Mouse (Mus musculus) left cerebral cortex, postnatal 14 days (tissue): ENCODE measurements around the gene Epha2. TPM values are rescaled to one million over a fixed set of nuclear protein-coding genes. Genes with fewer than 3 reads are reported as not detected.

ENCODE experiments used
- DNase-seq, 2 experiments: peaks; one replicate each; pipeline ENCODE4 v3.0.0; 2021 to 2022; ENCODE audit warnings: low spot score in 2 of 2, mixed read lengths in 1 of 2
- intact Hi-C: fragments of 180-260 bp; cut with DNase I; formaldehyde crosslinking; loops from one replicate; pipeline ENCODE4 v1.15.1; 2025
- total RNA-seq, 2 experiments: library from RNA; stranded (reverse); gene quantifications; 2 replicates each; pipeline ENCODE4 v1.2.3; 2021

Gene Epha2
- total RNA-seq, 2 experiments from 2014 or later, result 2.2 to 2.7 TPM

DNA sequence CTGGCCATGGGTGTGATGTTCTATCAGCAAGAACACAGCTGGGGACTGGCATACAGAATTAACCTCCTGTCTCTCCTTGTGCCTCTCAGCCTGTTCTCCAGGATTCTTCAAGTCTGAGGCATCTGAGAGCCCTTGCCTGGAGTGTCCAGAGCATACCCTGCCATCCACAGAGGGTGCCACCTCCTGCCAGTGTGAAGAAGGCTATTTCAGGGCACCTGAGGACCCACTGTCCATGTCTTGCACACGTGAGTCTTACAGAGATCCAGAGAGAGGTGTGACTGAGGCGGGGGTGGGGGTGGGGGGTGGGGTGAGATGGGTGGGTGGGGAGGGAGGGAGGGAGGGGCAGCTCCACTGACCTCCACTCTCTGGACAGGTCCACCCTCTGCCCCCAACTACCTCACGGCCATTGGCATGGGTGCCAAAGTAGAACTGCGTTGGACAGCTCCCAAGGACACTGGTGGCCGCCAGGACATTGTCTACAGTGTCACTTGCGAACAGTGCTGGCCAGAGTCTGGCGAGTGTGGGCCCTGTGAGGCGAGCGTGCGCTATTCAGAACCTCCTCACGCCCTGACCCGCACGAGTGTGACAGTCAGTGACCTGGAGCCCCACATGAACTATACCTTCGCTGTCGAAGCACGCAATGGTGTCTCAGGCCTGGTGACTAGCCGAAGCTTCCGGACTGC, 15.6 kb downstream of the Epha2 start:
- intact Hi-C loops, result no loop called here
- no peak for DNase-seq

DNA sequence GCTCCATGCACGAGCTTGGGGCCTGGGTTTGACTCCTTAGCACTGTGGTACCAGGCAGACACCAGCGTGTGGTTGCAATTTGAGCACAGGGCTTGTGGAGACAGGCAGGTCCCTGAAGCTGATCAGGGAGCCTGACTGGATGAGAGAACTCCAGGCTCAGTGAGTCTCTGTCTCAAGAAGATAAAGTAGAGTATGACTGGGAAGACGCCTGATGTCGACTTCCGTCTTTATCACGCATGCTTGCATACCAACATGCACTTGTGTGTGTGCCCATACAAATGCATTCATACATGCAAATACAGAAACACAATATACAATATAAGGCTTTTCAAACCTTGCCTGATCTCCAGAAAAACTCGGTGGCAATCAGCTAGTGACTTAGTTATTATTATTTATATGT, 16.9 kb downstream of the Epha2 start:
- no peak for DNase-seq
- intact Hi-C loops, result no loop called here

DNA sequence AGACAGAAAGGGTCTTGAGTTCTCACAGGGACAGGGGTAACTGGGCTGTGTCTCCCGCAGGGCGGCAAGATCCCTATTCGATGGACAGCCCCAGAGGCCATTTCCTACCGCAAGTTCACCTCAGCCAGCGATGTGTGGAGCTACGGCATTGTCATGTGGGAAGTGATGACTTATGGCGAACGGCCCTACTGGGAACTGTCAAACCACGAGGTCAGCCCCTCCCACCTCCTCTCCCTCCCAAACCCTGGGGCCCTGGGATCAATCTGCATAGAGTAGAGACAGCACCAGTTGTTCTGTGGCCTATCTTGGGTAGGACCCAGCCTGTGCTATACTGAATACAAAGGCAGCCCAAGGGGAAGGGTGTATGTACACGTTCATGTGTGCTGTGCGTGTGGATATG, 21.5 kb downstream of the Epha2 start:
- intact Hi-C loops, result no loop called here
- DNase-seq, result no peak

DNA sequence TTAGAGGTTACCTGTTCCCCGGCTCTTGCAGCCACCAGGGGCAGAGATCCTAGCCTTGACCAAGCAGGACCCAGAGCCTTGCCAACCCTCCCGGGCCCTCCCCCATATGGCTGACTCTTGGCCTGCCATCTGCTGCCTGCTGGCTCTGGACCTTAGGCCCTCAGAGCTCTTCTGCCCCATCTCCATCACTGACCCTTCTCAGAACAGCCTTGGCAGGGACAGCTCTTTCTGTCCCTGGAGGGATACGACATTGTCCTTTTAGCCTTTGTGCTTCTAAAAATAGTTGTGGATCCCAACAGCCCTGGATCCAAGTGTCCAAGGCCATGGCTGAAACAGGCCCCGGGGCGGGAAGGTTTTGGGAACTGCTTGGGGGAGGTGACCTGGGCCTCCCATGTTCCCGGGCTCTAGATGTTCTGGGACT, 23.7 kb downstream of the Epha2 start:
- no peak for DNase-seq
- intact Hi-C loops, result no loop called here

DNA sequence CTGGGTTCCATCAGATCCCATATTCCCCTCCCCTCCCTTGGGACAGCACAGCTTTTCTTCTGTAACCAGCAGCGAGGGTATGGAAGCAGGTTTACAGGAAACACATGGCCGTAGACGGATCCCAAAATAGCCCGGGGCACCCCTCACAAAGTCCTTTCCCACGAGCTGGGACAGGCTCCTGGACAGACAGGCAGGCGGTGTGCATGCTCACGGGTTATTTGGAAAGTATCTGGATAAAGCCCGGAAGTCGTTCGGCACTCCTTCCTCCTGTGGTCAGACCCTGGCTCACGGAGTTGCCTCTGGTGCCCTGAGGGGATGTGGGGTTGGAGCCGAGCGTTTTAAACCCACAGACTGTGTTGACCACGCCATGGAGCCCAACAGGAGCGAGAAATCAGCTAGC, 24.6 kb downstream of the Epha2 start:
- intact Hi-C loops, result no loop called here
- no peak for DNase-seq

DNA sequence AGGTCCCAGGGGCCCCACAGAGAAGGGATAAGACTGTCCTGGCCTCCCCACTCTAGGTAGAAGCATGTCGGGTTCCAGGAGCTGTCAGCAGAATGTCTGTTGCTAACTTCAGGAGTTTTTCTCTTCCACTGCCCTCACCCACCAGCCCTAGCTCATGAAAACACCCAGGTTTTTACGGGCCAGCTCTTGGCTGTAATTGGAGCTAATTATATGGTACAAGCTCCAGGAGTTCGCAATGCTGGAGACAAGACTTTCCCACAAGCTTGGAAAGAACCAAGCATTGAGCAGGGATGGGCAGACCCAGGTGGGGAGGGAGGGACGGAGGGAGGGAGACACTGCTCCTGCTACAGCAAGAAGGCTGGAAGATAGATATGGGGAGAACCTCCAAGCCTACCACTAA, 26.0 kb downstream of the Epha2 start:
- intact Hi-C loops, result no loop called here
- DNase-seq, result no peak

DNA sequence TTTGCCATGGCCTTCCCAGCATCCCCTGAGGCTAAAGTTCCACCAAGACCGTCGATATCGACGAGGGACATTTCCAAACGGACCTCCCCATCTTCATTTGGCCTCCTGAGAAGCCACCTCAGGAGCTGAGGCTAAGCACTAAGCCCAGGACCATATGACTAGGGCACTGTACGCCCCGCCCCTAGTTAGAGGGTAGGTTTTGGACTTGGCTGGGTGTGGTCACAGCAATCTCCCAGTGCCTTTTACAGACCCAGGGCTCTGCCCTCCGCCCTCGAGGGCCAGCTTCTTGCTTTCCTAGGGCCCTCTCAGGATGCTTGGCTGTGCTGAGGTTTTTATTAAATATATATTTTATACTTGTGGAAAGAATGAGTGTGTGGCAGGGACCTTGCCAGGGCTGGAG, 27.7 kb downstream of the Epha2 start:
- no peak for DNase-seq
- intact Hi-C loops, result no loop called here

DNA sequence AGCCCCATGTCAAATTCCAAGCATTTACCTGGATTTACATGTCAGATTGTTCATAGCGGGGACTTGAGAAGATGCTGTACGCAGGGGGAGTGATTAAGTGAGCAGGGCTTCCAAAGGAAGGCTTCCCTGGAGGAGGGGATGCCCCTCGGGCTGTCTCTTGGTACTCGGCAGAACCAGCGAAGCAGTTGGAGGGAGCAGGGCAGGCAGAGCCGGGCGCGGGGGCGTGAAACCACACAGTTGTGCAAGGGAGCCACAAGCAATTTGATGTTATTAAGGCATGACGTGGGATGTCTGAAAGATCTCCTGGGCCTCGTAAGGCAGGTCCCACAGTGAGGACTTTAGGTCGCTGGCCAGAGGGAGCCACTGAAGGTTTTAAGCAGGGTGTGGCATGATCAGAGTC, 28.9 kb downstream of the Epha2 start:
- intact Hi-C loops, result no loop called here
- no peak for DNase-seq

DNA sequence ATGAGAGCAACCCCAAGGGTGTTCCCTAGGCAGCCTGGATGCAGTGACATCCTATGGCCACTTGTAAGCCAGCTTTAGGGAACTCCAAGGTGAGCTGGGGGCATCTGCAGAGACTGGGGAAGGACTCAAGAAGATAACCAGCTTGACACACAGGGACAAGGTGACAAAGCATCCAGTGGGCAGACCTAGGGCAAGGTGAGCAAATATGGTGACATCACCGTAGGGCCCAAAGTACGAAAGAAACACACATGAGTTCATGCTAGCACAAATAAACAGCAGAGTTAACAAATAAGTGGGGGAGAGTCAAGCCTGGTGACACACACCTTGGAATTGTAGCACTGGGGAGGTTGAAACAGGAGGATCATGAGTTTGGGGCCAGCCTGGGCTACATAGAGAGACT, 30.4 kb downstream of the Epha2 start:
- intact Hi-C loops, result no loop called here
- no peak for DNase-seq

DNA sequence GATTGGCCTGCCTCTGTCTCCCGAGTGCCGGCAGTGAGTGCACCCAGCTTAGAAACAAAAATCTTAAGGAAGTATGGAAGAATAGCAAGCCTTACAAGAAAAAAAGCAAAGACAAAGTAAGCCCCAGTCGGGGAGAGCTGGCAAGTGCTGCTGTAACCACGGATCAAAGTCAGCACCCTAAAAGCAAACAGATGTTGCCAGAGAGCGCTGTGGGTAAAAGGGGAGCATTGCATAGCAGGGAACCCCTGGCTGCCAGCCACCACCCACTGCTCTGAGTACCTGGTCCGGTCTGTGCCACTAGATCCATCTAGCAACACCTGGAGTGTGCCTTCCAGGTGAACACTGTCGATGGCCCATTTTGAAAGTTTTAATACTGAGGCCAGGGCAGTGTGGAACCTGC, 31.2 kb downstream of the Epha2 start:
- no peak for DNase-seq
- intact Hi-C loops, result no loop called here

DNA sequence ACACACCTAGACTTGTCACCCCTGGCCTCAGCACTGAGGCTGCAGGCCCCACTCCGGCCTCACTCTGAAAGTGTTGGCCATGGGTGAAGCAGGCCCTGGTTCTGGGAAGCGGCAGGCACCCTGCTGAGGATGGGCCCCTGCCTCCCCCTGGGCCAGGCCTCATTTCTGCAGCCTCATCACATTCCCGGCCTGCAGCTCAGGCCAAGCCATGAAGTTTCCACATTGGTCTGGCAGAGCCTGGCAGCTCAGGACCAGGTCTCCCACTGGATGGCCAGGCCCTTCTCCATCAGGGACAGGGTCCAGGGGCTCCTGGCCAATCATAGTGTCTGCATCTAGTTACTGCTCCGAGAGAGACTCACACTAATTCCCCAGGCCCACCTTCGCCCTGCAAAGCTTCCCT, 33.7 kb downstream of the Epha2 start:
- intact Hi-C loops, result no loop called here
- no peak for DNase-seq

DNA sequence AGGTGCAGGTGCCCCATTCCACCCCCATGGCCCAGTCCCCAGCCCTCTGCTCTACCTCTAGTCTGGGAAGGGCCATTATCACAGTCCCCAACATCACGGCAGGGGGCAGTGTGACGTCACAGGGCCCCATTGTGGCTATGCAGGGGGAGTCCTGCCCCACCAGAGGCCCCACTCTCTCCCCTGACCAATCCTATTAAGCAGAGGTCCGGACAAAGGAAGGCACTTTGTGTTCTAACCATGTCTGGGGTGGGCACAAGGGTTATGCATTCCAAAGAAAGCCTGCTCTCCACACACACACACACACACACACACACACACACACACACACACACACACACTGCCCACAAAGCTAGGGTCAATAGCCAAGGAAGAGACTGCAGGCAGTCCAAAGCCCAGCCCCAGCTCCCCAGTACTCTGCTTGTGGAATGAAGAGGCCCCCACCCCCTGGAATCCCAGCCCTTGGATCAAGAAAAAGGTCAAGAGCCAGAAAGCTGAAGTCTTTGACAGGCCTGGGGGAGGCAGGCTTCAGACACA, 34.3 kb downstream of the Epha2 start:
- DNase-seq, result no peak
- intact Hi-C loops, result no loop called here

DNA sequence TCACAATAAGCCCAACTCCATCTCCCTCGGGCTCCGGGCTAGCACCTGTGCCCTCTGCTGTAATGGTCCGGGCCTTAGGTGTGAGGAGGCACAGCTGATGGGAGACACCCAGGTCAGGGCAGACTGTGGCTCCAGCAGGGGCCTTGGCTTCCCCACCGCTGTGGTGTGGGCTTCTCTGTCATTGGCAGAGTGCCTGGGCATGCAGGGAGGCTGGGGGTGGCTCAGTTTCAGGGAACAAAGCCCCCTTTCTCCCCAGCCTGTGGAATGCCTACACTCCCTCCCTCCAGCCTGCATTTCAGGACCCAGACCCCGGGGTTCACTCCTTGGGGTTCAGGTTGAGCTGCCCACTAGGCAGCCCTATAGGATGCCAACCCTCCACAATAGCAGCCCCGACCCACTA, 35.2 kb downstream of the Epha2 start:
- DNase-seq, result no peak
- intact Hi-C loops, result no loop called here

DNA sequence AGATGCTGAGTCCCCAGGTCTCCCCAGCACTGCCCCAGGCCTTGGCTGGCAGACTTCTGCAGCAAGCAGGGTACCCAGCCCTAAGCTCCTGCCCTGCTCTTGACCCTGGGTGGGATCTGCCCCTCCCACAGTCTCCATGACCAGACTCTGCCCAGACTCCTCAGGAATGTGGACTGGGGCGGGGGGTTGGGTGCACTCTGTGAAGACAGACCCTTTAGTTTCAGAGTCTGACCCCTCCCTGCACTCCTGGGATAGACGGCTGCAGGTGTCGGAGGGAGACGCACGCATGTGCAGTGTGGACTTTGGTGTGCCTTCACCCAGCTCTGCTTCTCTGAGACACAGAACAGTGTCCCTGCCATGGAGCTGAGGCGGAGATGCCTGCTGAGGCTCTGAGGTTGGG, 36.9 kb downstream of the Epha2 start:
- DNase-seq, result no peak
- intact Hi-C loops, result no loop called here

DNA sequence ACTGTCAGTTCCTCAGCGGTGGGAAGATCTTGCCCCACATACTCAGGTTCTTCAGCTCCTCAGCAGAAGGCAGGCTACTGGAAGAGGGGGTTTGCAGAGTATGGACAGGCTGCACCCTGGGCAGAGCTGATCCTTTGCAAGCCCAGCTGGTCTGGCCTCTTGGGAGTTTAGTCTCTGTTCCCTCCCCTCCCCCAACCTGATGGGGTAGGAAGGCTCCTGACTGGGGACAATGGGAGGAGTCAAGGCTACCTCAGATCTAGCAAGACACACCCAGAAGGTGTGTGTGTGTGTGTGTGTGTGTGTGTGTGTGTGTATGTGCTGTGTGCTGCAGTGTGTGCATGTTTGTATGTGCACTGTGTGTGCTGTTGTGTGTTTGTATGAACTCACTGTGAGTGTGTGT, 37.8 kb downstream of the Epha2 start:
- DNase-seq, result no peak
- intact Hi-C loops, result no loop called here

DNA sequence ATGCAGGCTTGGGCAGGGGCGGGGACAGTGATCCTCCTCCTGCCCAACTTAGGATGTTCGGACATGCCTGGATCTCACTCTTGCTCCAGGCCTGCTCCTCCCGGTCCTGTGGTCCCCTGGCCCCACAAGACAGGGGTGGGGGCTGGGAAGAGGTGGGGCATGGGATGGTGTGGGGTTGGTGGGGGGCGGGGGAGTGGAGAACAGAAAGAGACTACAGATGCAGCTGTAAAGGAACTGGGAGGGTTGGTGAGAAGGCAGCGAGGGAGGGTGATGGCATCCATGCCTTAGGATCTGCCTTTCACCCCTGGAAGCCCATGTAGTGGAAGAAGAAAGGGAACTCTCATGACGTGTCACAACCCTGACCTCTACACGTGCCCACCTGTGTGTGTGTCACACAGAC, 40.4 kb downstream of the Epha2 start:
- intact Hi-C loops, result no loop called here
- DNase-seq, result no peak

DNA sequence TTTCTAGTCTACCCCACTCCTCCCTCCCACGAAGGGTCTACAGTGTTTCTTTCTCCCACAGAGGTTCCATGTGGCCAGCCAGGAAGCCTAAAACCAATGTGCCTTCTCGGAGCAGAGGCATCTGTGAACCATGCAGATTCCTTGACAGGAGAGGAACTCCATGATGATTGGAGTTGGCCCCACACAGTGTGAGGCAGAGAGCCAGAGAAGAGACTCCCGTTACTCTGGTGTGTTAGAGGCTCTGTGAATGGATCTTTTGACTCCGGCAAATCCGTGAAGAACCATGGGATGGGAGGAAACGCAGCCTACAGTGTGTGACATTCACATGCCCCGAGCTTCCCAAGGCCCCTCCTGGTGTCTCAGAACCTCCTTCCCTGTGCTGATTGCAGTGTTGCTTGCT, 42.5 kb downstream of the Epha2 start:
- intact Hi-C loops, result no loop called here
- DNase-seq, result no peak

DNA sequence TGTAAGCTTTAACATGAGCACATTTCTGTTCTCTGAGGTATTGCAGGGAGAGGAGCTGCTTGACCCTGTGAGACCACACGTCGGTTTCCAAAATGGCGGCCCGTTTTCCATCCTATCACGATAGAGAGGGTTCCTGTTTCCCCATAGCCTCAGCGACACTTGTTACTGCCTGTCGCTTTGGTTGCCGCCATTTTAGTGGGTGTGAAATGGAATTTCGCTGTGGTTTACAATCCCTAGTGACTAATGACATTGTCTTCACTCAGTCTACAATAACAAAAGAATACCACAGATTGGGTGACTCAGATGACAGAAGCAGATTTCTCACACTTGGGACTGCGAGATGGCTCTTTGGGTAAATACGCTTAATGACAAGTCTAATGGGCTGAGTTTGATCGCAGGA, 44.2 kb downstream of the Epha2 start:
- intact Hi-C loops, result no loop called here
- DNase-seq, result no peak

DNA sequence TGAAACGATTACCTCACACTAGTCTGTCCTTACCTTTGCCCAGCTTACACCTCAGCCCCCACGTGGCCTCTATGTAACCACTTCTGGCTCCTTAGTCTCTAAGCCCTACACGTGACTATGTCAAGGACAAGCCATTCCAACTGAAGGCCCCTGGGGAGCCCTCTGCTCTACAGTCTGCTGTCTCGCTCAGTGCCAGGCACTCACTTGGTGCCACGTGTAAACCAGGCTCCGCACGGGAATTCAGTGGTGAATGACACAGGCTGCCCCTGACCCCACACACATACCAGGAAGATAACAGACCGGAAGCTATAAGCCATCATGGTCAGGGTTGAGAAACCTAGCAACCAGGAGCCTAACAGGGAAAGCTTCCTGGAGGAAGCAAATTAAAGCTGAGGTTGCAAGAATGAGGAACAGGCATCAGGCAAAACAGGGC, 46.3 kb downstream of the Epha2 start:
- DNase-seq, result no peak
- intact Hi-C loops, result no loop called here

DNA sequence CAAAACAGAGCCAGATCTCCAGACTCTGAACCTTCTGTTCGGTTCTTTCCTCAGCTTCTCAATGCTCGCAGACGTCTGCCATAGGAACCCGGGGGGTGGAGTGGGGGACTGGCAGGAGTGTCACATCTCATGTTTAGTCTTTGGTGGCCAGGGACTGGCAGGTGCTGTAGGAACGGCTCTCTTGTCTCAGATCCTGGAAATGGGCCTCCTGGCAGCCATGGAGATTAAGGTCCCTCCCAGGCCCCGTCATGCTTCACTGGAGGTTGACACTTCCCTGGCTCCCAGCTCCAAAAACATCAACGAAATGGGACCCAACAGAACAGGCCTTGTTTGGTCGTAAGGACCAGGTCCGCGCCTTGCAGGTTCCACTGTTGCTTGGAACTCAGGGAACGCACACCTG, 47.6 kb downstream of the Epha2 start:
- intact Hi-C loops, result no loop called here

DNA sequence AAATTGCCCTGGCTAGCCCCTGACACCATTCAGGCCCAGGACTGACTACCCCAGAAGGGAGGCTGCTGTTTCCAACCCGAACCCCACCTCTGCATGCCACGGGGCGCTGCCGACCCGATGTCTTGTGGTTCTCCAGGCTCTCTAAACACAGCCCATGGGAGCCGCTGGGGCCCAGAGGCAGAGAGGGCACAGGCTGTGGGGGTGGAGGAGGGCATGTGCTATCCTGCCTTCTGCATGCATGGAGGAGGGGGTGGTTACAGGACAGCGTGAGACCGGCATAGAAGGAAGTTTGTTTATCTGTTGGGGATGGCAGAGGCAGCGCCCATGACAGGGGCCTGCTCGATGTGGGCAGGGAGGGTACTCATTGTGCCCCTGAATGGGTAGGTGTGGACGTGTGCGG, 49.0 kb downstream of the Epha2 start:
- intact Hi-C loops, result no loop called here

More for the DNA sequence above, 47.6 kb downstream of the Epha2 start:
- DNase-seq, result no peak

DNA sequence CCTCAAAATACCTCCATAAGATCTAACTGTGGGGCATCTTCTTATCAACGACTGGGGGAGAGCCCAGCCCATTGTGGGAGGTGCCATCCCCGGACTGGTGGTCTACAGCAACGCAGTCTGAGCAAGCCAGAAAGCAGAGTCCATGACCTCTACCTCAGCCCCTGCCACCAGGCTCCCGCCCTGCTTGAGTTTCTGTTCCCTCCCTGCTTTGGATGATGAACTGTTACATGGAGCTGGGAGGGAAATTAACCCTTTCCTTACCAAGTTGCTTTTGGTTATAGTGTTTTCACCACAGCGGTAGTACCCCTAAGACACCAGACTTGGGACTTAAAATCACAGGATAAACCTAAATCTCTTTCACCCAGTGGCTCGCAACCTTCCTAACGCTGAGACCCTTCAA, 50.9 kb downstream of the Epha2 start:
- intact Hi-C loops, result no loop called here
- DNase-seq, result no peak

More for the DNA sequence above, 49.0 kb downstream of the Epha2 start:
- DNase-seq, result no peak
